Mouse (Mus musculus) cortical plate, adult 2 months (tissue): ENCODE measurements at regions not wholly inside any gene's neighbourhood (a gene's known extent, or its start where the extent isn't known, plus 50 kb on each side); places are given as distances from the start of the nearest gene placed in this dataset.

ENCODE experiments used
- CTCF ChIP-seq: fragments of 200-500 bp; IDR thresholded peaks from 2 replicates; pipeline ENCODE4 v1.5.1; 2011; ENCODE audit warnings: mild to moderate bottlenecking, control low read depth, low read length; ENCODE audit not compliant: insufficient read depth; ENCODE audit errors: extremely low read depth
- POLR2A ChIP-seq: fragments of 200-500 bp; IDR thresholded peaks from 2 replicates; pipeline ENCODE4 v1.6.1; 2011; ENCODE audit warnings: mild to moderate bottlenecking, low read length, control low read depth; ENCODE audit not compliant: insufficient read depth; ENCODE audit errors: extremely low read depth

- TF ChIP-seq CTCF (no peak), POLR2A (no peak)
Observed at GRCm38 (mm10) chr2:51549125-51549524, 78.2 kb upstream of the Tas2r134 start.
